Mouse (Mus musculus): ENCODE measurements around the gene Majin. TPM values are rescaled to one million over a fixed set of nuclear protein-coding genes. Genes with fewer than 3 reads are reported as not detected.

Majin gene
- polyA plus RNA-seq, 1 experiment from 2014 or later: not detected

DNA sequence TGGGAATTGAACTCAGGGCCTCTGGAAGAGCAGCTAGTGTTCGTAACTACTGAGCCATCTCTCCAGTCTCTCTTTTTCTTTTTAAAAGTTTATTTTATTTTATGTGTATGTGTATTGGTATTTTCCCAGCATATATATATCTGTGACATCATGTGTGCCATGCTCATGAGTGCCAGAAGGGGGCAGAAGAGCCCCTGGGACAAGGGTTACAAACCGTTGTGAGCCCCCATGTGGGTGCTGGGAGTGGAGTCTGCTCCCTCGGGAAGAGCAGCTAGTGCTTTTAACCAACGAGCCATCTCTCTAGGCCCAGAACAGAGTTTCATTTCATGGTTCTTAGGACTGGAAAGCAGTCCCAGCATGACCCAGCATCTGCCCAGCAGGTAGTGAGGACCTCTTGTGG is 17.4 kb upstream of the Majin start:
- 74% methylated on average over 4 of the region's 4 CpGs for WGBS

GRCm38 (mm10) chr19:6171215-6171614 is 13.0 kb upstream of the Majin start:
- H3K27me3 ChIP-seq: peaks cover 4% of the 10 kb centered on the region; the same call in 1 of the 2 replicates
- H3K4me2 ChIP-seq: no peak overlapping the region
- no peak overlapping the region for H3K4me3 ChIP-seq (replicated peaks)
- WGBS: 80% methylated on average over 8 of the region's 8 CpGs
- H3K9me3 ChIP-seq: no peaks in the 10 kb centered on the region
- H3K27ac ChIP-seq: no peak overlapping the region
- H3K9ac ChIP-seq (replicated peaks): no peak overlapping the region
- H3K4me1 ChIP-seq (replicated peaks): no peaks in the 10 kb centered on the region
- no peaks in the 10 kb centered on the region for H3K36me3 ChIP-seq
- no peak for ATAC-seq (ENCODE audit: insufficient number of reproducible peaks, insufficient read depth, low FRiP score, low TSS enrichment, low read depth)

More for the DNA sequence above, 17.4 kb upstream of the Majin start:
- Histone ChIP-seq H3K4me1 (replicated peaks) (no peaks in the 10 kb centered on the region), H3K9me3 (no peaks in the 10 kb centered on the region), H3K4me3 (replicated peaks) (no peak overlapping the region), H3K27me3 (peaks cover 4% of the 10 kb centered on the region; the same call in 1 of the 2 replicates), H3K27ac (no peak overlapping the region), H3K4me2 (no peak overlapping the region), H3K36me3 (no peaks in the 10 kb centered on the region), H3K9ac (replicated peaks) (no peak overlapping the region)
- no peak for ATAC-seq (ENCODE audit: insufficient number of reproducible peaks, insufficient read depth, low FRiP score, low TSS enrichment, low read depth)

DNA sequence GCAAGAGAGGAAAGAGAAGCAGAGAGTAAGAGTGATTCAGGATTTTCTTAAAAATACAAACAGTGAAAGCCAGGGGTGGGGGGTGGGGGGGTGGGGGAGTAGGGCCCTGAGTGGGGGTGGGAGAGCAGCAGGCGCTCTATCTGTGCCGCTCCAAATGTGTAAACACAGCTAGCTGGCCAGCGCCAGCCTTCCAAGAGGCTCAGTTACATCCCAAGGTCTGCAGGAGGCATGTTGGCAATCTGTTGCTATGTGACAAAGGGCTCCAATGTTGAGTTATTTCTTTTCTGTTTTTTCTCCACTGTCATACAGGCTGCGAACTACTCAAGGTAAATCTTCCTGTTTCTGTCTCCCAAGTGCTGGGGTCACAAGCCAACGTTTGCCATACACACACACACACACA is 9.4 kb upstream of the Majin start:
- no peak overlapping the region for H3K27ac ChIP-seq
- H3K4me3 ChIP-seq (replicated peaks): no peak overlapping the region
- no peaks in the 10 kb centered on the region for H3K36me3 ChIP-seq
- 39% methylated on average over 5 of the region's 5 CpGs for WGBS
- peaks cover 4% of the 10 kb centered on the region; the same call in 1 of the 2 replicates for H3K27me3 ChIP-seq
- ATAC-seq (ENCODE audit: insufficient number of reproducible peaks, insufficient read depth, low FRiP score, low TSS enrichment, low read depth): no peak
- H3K4me2 ChIP-seq: no peak overlapping the region
- H3K9me3 ChIP-seq: no peaks in the 10 kb centered on the region
- no peaks in the 10 kb centered on the region for H3K4me1 ChIP-seq (replicated peaks)
- H3K9ac ChIP-seq (replicated peaks): no peak overlapping the region

DNA sequence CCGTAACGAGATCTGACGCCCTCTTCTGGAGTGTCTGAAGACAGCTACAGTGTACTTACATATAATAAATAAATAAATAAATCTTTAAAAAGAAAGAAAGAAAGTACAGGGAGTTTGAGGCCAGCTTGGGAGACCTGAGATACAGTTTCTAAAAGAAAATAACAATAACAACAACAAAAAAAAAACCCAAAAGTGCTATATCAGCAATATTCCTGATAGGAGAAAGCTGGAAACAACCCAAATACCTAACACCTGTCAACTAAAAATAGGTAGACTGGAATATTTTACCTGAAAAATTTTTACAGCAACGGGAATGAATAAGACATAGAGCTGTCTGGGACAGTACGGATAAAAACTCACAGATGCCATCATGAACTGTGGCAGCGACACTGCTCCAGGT is 5.4 kb upstream of the Majin start:
- no peaks in the 10 kb centered on the region for H3K36me3 ChIP-seq
- no peak overlapping the region for H3K4me2 ChIP-seq
- no peak overlapping the region for H3K27ac ChIP-seq
- no peak for ATAC-seq (ENCODE audit: insufficient number of reproducible peaks, insufficient read depth, low FRiP score, low TSS enrichment, low read depth)
- H3K4me3 ChIP-seq (replicated peaks): no peak overlapping the region
- WGBS: 95% methylated on average over 6 of the region's 6 CpGs
- H3K9ac ChIP-seq (replicated peaks): no peak overlapping the region
- 0 out of 2 replicates have a peak, but pooled peaks cover 5% of the 10 kb centered on the region for H3K4me1 ChIP-seq (replicated peaks)
- H3K27me3 ChIP-seq: no peaks in the 10 kb centered on the region
- no peaks in the 10 kb centered on the region for H3K9me3 ChIP-seq

GRCm38 (mm10) chr19:6181629-6182028 is 2.6 kb upstream of the Majin start:
- Histone ChIP-seq H3K36me3 (no peaks in the 10 kb centered on the region), H3K4me3 (replicated peaks) (no peak overlapping the region), H3K4me2 (no peak overlapping the region), H3K9ac (replicated peaks) (no peak overlapping the region), H3K9me3 (no peaks in the 10 kb centered on the region), H3K27ac (no peak overlapping the region), H3K4me1 (replicated peaks) (0 out of 2 replicates have a peak, but pooled peaks cover 5% of the 10 kb centered on the region), H3K27me3 (no peaks in the 10 kb centered on the region)
- ATAC-seq (ENCODE audit: insufficient number of reproducible peaks, insufficient read depth, low FRiP score, low TSS enrichment, low read depth): no peak
- WGBS: 20% methylated on average over 5 of the region's 5 CpGs

- 0 out of 2 replicates have a peak, but pooled peaks cover 5% of the 10 kb centered on the region for H3K4me1 ChIP-seq (replicated peaks)
- H3K4me3 ChIP-seq (replicated peaks): no peak overlapping the region
- no peak overlapping the region for H3K27ac ChIP-seq
- H3K9me3 ChIP-seq: no peaks in the 10 kb centered on the region
- no peak for ATAC-seq (ENCODE audit: insufficient number of reproducible peaks, insufficient read depth, low FRiP score, low TSS enrichment, low read depth)
- no peak overlapping the region for H3K4me2 ChIP-seq
- WGBS: 9% methylated on average over 3 of the region's 3 CpGs
- H3K9ac ChIP-seq (replicated peaks): no peak overlapping the region
- no peaks in the 10 kb centered on the region for H3K27me3 ChIP-seq
- H3K36me3 ChIP-seq: no peaks in the 10 kb centered on the region
Observed at GRCm38 (mm10) chr19:6182534-6182933, 1.7 kb upstream of the Majin start.

- Histone ChIP-seq H3K4me2 (no peak overlapping the region), H3K4me1 (replicated peaks) (no peaks in the 10 kb centered on the region), H3K36me3 (no peaks in the 10 kb centered on the region), H3K27me3 (no peaks in the 10 kb centered on the region), H3K27ac (no peak overlapping the region), H3K4me3 (replicated peaks) (no peak overlapping the region), H3K9me3 (no peaks in the 10 kb centered on the region), H3K9ac (replicated peaks) (no peak overlapping the region)
- 78% methylated on average over 2 of the region's 2 CpGs for WGBS
- ATAC-seq (ENCODE audit: insufficient number of reproducible peaks, insufficient read depth, low FRiP score, low TSS enrichment, low read depth): no peak
Observed at GRCm38 (mm10) chr19:6204265-6204664, 20.1 kb downstream of the Majin start.

GRCm38 (mm10) chr19:6206716-6207115 is 22.5 kb downstream of the Majin start:
- H3K27ac ChIP-seq: no peak overlapping the region
- no peaks in the 10 kb centered on the region for H3K4me1 ChIP-seq (replicated peaks)
- no peak overlapping the region for H3K9ac ChIP-seq (replicated peaks)
- ATAC-seq (ENCODE audit: insufficient number of reproducible peaks, insufficient read depth, low FRiP score, low TSS enrichment, low read depth): no peak
- H3K4me2 ChIP-seq: no peak overlapping the region
- no peaks in the 10 kb centered on the region for H3K27me3 ChIP-seq
- H3K4me3 ChIP-seq (replicated peaks): no peak overlapping the region
- H3K9me3 ChIP-seq: no peaks in the 10 kb centered on the region
- WGBS: 58% methylated on average over 5 of the region's 5 CpGs
- no peaks in the 10 kb centered on the region for H3K36me3 ChIP-seq

GRCm38 (mm10) chr19:6216046-6216705 is 32.0 kb downstream of the Majin start:
- H3K9me3 ChIP-seq: no peaks in the 10 kb centered on the region
- no peak overlapping the region for H3K4me2 ChIP-seq
- no peaks in the 10 kb centered on the region for H3K27me3 ChIP-seq
- H3K4me1 ChIP-seq (replicated peaks): no peaks in the 10 kb centered on the region
- 74% methylated on average over 6 of the region's 6 CpGs for WGBS
- H3K4me3 ChIP-seq (replicated peaks): no peak overlapping the region
- H3K27ac ChIP-seq: no peak overlapping the region
- no peak for ATAC-seq (ENCODE audit: insufficient number of reproducible peaks, insufficient read depth, low FRiP score, low TSS enrichment, low read depth)
- no peak overlapping the region for H3K9ac ChIP-seq (replicated peaks)
- H3K36me3 ChIP-seq: no peaks in the 10 kb centered on the region

DNA sequence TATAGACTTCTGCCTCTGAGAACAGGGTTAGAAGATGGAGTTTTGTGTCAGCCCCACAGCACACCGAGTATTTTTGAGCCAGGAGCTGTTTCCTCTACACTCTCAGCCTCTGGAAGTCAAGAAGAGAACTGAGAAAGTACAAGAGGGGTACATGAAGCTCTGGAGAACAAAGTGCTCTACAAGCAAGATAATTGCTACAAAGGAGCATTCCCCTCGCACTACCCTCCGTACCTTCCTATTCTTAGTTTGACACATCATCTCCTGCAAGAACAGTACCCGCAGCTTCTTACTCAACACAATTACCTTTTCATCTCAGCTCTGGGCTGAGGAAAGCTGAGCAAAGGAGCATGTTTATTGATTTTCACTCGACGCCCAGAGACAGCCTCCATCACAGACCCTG is 34.4 kb downstream of the Majin start:
- Histone ChIP-seq H3K4me2 (no peak overlapping the region), H3K27ac (no peak overlapping the region), H3K4me1 (replicated peaks) (no peaks in the 10 kb centered on the region), H3K36me3 (no peaks in the 10 kb centered on the region), H3K9ac (replicated peaks) (no peak overlapping the region), H3K27me3 (no peaks in the 10 kb centered on the region), H3K4me3 (replicated peaks) (no peak overlapping the region), H3K9me3 (no peaks in the 10 kb centered on the region)
- no peak for ATAC-seq (ENCODE audit: insufficient number of reproducible peaks, insufficient read depth, low FRiP score, low TSS enrichment, low read depth)
- 76% methylated on average over 6 of the region's 6 CpGs for WGBS

GRCm38 (mm10) chr19:6226135-6226534 is 41.9 kb downstream of the Majin start, which contains the start of gene Gpha2:
TSS of gene Gpha2 (plus strand) at chr19:6226380.
- ATAC-seq (ENCODE audit: insufficient number of reproducible peaks, insufficient read depth, low FRiP score, low TSS enrichment, low read depth): peak; percentile 57; the same call in 1 of the 2 replicates
- Histone ChIP-seq H3K36me3 (peaks cover 44% of the 10 kb centered on the region), H3K4me2 (no peak within 1 kb of the TSS), H3K27me3 (no peaks in the 10 kb centered on the region), H3K9ac (replicated peaks) (no peak within 1 kb of the TSS), H3K4me3 (replicated peaks) (no peak within 1 kb of the TSS), H3K9me3 (no peaks in the 10 kb centered on the region), H3K27ac (peak within 1 kb of the TSS; percentile 69), H3K4me1 (replicated peaks) (peaks cover 7% of the 10 kb centered on the region; the same call in 1 of the 2 replicates)
- 4% methylated on average over 2 of the region's 2 CpGs for WGBS

DNA sequence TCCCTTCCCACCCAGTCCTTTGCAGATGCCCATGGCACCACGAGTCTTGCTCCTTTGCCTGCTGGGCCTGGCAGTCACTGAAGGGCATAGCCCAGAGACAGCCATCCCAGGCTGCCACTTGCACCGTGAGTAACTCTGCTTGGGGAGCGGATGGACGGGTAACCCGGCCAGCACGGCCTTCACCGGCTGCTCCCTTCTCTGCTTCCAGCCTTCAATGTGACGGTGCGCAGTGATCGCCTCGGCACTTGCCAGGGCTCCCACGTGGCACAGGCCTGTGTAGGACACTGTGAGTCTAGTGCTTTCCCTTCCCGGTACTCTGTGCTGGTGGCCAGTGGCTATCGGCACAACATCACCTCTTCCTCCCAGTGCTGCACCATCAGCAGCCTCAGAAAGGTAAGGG is 42.6 kb downstream of the Majin start:
- no peaks in the 10 kb centered on the region for H3K9me3 ChIP-seq
- 81% methylated on average over 14 of the region's 14 CpGs for WGBS
- no peak overlapping the region for H3K4me3 ChIP-seq (replicated peaks)
- no peak overlapping the region for H3K4me2 ChIP-seq
- H3K36me3 ChIP-seq: peaks cover 50% of the 10 kb centered on the region
- H3K27ac ChIP-seq: peak overlapping the region; percentile 69; the same call in 1 of the 2 replicates
- ATAC-seq (ENCODE audit: insufficient number of reproducible peaks, insufficient read depth, low FRiP score, low TSS enrichment, low read depth): no peak
- peaks cover 7% of the 10 kb centered on the region; the same call in 1 of the 2 replicates for H3K4me1 ChIP-seq (replicated peaks)
- no peaks in the 10 kb centered on the region for H3K27me3 ChIP-seq
- H3K9ac ChIP-seq (replicated peaks): no peak overlapping the region
